Mouse (Mus musculus): ENCODE results near the gene Vmn1r197.
"Not testable (repeated sequence)": the region's sequence is repeated elsewhere in the genome, so short reads cannot be mapped to it uniquely, and the experiment has no call there.

Vmn1r197 gene

GRCm38 (mm10) chr13:22324289-22324688 lies at the start of gene Vmn1r197:
Gene Vmn1r197, plus strand, starts transcription at chr13:22324589.
- no peak for DNase-seq

DNA sequence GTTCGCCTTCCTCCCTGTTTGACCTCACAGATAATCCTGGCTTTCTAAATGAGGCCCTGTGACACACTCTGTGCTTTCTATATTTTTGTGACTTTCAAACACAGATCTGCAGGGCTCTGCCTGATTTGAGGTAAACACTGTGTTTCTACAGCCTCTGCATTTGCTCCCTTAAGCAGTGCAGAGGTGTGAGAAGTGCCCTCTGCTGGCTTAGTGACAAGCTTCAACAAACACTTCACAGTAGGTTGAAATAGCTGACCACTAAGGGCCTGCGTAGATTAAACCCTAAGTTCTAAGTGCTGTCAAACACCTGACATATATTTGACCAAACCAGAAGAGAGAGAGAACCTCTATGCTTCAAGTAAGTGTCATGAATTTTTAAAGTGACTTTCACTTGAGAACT lies 39.8 kb upstream of the Vmn1r197 start:
- no peak for DNase-seq

- DNase-seq = no peak
Observed at GRCm38 (mm10) chr13:22289620-22290019, 34.8 kb upstream of the Vmn1r197 start, which contains the start of gene Vmn1r196. Gene Vmn1r196, plus strand, starts transcription at chr13:22289920.

GRCm38 (mm10) chr13:22308075-22308474 lies 16.3 kb upstream of the Vmn1r197 start:
- not testable (repeated sequence) for DNase-seq

DNA sequence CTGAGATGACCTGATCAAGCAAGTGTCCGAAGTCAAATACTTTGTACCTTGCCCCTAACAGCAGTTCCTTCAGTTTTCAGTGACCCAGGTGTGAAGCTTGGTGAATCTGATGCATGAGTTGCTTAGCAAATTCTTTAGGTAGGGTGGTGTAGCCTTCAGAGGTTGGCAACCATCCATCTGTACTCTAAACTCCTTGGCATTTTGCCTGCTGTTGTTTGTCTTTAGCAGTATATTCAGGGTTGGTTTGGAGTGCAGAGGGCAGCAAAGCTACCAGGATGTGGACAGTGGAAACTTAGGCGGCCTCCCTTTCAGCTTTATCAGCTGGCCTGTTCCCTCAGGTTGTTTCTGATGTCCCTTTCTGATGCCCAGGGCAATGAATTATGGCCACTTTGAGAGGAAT lies 9.0 kb upstream of the Vmn1r197 start:
- peak; percentile 1 to 21 for DNase-seq

GRCm38 (mm10) chr13:22317366-22317765 lies 7.0 kb upstream of the Vmn1r197 start:
- DNase-seq = no peak

GRCm38 (mm10) chr13:22320091-22320490 lies 4.3 kb upstream of the Vmn1r197 start:
- no peak for DNase-seq

- DNase-seq = no peak
Observed at GRCm38 (mm10) chr13:22333269-22333668, 8.9 kb downstream of the Vmn1r197 start.

- no peak for DNase-seq
Observed at GRCm38 (mm10) chr13:22335565-22335964, 11.2 kb downstream of the Vmn1r197 start.

DNA sequence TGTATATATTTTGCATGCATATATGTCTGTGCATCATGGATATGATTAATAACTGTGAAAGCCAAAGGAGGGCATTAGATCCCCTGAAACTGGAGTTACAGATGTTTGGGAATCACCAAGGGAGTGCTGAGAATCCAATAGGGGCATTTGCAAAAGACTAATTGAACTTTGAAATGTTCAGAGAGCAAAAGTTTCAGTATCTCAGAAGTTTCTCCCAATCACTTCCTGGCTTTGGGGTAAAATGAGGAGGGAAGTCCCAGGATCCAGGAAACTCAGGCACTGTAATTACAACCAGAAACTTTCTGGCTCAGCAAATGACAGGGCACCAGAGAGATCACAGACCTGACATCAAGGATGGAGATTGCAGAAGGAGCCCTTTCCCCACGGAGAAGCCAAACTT lies 25.7 kb downstream of the Vmn1r197 start, which contains the start of gene Vmn1r198:
TSS of gene Vmn1r198 (plus strand) at position 301 of the 400 bp plus-strand sequence.
- DNase-seq = no peak

- DNase-seq = no peak
Observed at GRCm38 (mm10) chr13:22350813-22351212, 26.4 kb downstream of the Vmn1r197 start.

GRCm38 (mm10) chr13:22379518-22379917 lies 55.1 kb downstream of the Vmn1r197 start, which contains the start of gene Vmn1r199:
Gene Vmn1r199, plus strand, starts transcription at chr13:22379818.
- DNase-seq = no peak

GRCm38 (mm10) chr13:22381128-22381527 lies 56.7 kb downstream of the Vmn1r197 start:
- DNase-seq = peak in 1 of 2 experiments; percentile 7
